Mouse (Mus musculus) megakaryocyte, embryonic 14.5 days (primary cell): ENCODE results near the gene Tmco1.

ENCODE experiments used
- FLI1 ChIP-seq: IDR thresholded peaks from 2 replicates; pipeline ENCODE4 v1.6.1; 2012; ENCODE audit warnings: low read length, inconsistent platforms, mixed read lengths
- GATA1 ChIP-seq: IDR thresholded peaks from 3 replicates; pipeline ENCODE4 v1.6.1; 2012; ENCODE audit warnings: mixed read lengths, low read length, inconsistent platforms, borderline replicate concordance

DNA sequence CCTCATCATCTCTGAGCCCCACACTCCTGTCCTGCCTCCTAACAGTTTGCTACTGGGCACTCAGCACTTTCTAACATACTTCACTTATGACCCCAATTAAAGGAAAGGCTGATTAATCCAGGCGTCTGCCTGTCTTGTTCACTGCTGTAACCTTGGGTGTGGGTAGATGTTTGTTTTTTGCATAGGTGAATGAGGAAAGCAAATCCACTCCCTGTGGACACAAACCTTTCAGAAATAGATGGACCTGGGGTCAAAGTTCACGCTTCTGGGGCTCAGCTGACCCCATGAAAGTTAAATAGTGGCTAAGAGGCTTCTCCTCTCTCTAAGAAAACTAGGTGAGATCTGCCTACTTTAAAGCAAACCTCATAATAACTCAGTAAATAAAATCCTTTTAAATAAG lies 66.8 kb downstream of the Tmco1 start:
- TF ChIP-seq GATA1: no peak
- no peak for TF ChIP-seq FLI1
